Mouse (Mus musculus) lung, embryonic 14.5 days (tissue): ENCODE data around the gene Tmem210. TPM values are rescaled to one million over a fixed set of nuclear protein-coding genes. Genes with fewer than 3 reads are reported as not detected.

Experiments used
- ATAC-seq: fragments of 200-750 bp; cut with Nextera tagmentation; 2 replicates; pipeline ENCODE4 v1.8.0; 2017; ENCODE audit warnings: mild to moderate bottlenecking, moderate TSS enrichment, moderate library complexity; ENCODE audit not compliant: insufficient read depth
- DNase-seq: peaks from one replicate; pipeline ENCODE4 v3.0.0-alpha.2; 2015
- H3K27ac ChIP-seq: fragments of 300-500 bp; sonication (generic); 2 replicates; pipeline ENCODE4 v1.5.1; 2014; ENCODE audit warnings: low read depth, mild to moderate bottlenecking, moderate library complexity
- H3K27me3 ChIP-seq: fragments of 300-500 bp; sonication (generic); 2 replicates; pipeline ENCODE4 v1.6.1; 2014; ENCODE audit warnings: low read length, control low read depth; ENCODE audit not compliant: insufficient read depth
- H3K36me3 ChIP-seq: fragments of 300-500 bp; sonication (generic); 2 replicates; pipeline ENCODE4 v1.6.1; 2014; ENCODE audit warnings: control low read depth; ENCODE audit not compliant: insufficient read depth
- H3K4me1 ChIP-seq: fragments of 300-500 bp; sonication (generic); 2 replicates; pipeline ENCODE4 v1.6.1; 2014; ENCODE audit warnings: antibody characterized with exemption, control low read depth; ENCODE audit not compliant: insufficient read depth
- H3K4me2 ChIP-seq: fragments of 300-500 bp; sonication (generic); 2 replicates; pipeline ENCODE4 v1.6.1; 2014; ENCODE audit warnings: mild to moderate bottlenecking
- H3K4me3 ChIP-seq: fragments of 300-500 bp; sonication (generic); 2 replicates; pipeline ENCODE4 v1.5.1; 2014; ENCODE audit warnings: low read depth, low read length
- H3K9ac ChIP-seq: fragments of 300-500 bp; sonication (generic); 2 replicates; pipeline ENCODE4 v1.6.1; 2014
- H3K9me3 ChIP-seq: fragments of 300-500 bp; sonication (generic); 2 replicates; pipeline ENCODE4 v1.6.1; 2016; ENCODE audit warnings: low read depth, low read length, control low read depth
- CTCF ChIP-seq: IDR thresholded peaks from 2 replicates; pipeline ENCODE4 v1.5.1; 2016; ENCODE audit warnings: antibody characterized with exemption, low read depth
- WGBS: fragments of 180-500 bp; shearing (Covaris S2); extraction: QIAGEN DNeasy Blood & Tissue Kit; methylation state at CpG from one replicate; pipeline ENCODE4 v1.1.7; 2014; 5-methylcytosine and 5-hydroxymethylcytosine counted together
- polyA plus RNA-seq: library from polyadenylated mRNA; unstranded; fragments of >200 nt; fragmentation: Nextera tagmentation; extraction: Ambion mirVana; gene quantifications from 2 replicates; pipeline ENCODE4 v1.2.1, GENCODE M21; 2014

The Tmem210 gene
- polyA plus RNA-seq, 1 experiment from 2014 or later, result not detected

DNA sequence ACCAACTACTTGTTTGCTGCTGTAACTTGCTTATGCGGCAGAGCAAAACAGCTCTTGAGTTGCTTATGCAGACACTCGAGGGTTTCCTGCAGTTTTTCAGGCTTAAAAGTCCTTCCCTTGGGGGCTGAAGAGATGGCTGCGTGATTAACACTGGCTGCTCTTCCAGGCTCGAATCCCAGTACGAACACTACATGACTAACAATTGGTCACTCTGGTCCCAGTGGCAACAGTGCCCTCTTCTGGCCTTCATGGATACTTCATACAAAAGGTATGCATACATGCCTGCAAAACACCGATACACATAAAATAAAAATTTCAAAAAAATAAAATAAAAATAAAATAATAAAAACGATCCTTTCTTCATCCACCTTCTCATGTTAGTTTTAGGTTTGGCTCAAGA, 40.5 kb downstream of the Tmem210 start:
- DNase-seq (peak; percentile 61), ATAC-seq (no peak)
- H3K9ac ChIP-seq, result no peak overlapping the region
- no peak overlapping the region for H3K4me2 ChIP-seq
- no peak overlapping the region for H3K27ac ChIP-seq
- no peaks in the 10 kb centered on the region for H3K9me3 ChIP-seq
- H3K4me3 ChIP-seq, result no peak overlapping the region
- peak; percentile 55 for TF ChIP-seq CTCF
- H3K4me1 ChIP-seq, result peaks cover 8% of the 10 kb centered on the region; the same call in 1 of the 2 replicates
- WGBS, result 38% methylated on average over 7 of the region's 7 CpGs
- H3K27me3 ChIP-seq, result no peaks in the 10 kb centered on the region
- H3K36me3 ChIP-seq, result no peaks in the 10 kb centered on the region; the same call in 1 of the 2 replicates

DNA sequence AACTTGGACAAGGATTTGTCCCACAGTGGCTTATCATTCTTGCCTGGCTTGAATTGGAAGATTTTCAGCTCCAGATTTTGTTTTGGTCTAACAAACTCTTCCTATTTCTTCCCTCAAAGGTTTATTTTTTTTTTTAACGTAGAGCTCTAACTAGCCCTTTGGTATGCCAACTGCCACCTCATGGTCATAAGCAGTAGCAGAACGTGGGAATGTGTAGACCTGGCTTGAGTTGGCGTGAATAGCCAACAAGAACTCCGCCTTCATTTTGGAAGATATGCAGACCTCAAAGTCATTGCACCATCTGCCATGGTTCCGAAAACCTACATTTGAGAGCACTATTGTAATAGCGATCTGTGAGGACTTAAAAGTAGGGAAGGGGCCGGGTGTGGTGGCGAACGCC, 43.5 kb downstream of the Tmem210 start:
- DNase-seq, result peak; percentile 14
- H3K36me3 ChIP-seq, result peaks cover 29% of the 10 kb centered on the region
- no peaks in the 10 kb centered on the region for H3K9me3 ChIP-seq
- peaks cover 12% of the 10 kb centered on the region; the same call in 1 of the 2 replicates for H3K4me1 ChIP-seq
- WGBS, result 51% methylated on average over 9 of the region's 9 CpGs
- H3K4me2 ChIP-seq, result peak overlapping the region; percentile 71
- peak overlapping the region; percentile 96 for H3K9ac ChIP-seq
- 0 out of 2 replicates have a peak, but pooled peaks have one; percentile 8 for TF ChIP-seq CTCF
- H3K4me3 ChIP-seq, result peak overlapping the region; percentile 96
- no peaks in the 10 kb centered on the region for H3K27me3 ChIP-seq
- ATAC-seq, result no peak
- no peak overlapping the region for H3K27ac ChIP-seq

DNA sequence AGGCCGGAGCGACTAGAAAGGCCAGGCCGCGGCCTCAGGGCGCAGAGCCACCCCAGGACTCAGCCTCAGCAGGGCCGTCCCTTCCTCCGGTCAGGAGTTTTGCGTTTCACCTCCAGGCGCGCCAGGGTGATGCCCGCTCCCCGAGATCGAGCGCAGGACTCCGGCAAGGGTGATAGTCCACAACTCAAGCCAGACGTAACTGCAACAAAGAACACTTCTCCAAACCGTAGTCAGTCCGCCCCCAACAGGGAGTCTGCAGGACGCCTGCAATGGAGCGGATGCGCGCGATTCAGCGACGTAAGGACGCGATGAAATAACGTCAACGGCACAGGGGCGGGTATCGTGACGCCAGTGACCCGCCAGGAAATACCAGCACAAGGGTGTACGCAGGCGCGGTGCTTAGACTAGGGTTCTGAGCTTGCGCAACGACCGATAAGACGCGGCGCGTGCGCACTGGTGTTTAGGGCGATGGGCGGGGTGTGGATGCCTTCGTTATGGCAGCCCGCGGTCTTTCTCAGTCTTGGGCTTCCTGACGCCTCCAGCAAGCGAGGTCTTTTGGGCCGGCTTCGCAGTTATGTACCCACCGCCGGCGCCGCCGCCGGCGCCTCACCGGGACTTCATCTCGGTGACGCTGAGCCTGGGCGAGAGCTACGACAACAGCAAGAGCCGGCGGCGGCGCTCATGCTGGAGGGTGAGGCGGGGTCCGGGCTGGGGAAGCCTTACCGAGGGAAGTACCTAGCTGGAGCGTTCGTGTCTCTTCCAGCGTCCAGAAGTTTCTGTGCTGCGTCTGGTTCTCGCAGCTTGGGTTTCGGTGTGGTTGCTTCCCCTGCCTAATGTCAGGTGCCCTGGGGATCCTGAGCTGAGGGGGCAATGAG, 44.6 kb downstream of the Tmem210 start, which contains the start of gene Man1b1:
Man1b1 (plus strand) TSS at position 53 of the 875 bp plus-strand sequence.
- Histone ChIP-seq H3K9ac (peak within 1 kb of the TSS; percentile 96), H3K4me1 (peaks cover 12% of the 10 kb centered on the region; the same call in 1 of the 2 replicates), H3K36me3 (peaks cover 39% of the 10 kb centered on the region), H3K4me3 (peak within 1 kb of the TSS; percentile 96), H3K27me3 (no peaks in the 10 kb centered on the region), H3K27ac (peak within 1 kb of the TSS; percentile 84), H3K9me3 (no peaks in the 10 kb centered on the region), H3K4me2 (peak within 1 kb of the TSS; percentile 96)
- TF ChIP-seq CTCF, result peak; percentile 60
- under 1% methylated on average over 78 of the region's 78 CpGs for WGBS
- DNase-seq (peak; percentile 100), ATAC-seq (peak; percentile 98)

DNA sequence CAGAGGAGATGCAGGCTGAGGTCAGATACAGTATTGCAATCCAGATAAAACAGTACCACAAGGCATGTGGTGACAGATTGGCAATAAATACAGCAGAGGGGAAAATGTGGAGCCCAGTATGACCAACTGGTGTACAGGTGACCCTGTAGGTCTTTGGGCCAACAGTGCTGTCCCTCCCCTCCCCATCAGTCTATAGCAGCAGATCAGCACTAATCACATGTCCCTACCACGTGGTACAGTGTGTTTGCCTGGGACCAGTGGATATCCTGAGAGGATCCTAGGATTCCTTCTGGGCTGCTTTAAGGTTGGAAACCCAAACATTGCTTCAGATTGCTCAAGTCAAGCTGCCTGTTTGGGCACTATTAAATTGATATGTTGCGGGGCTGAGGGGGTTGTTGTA, 45.6 kb downstream of the Tmem210 start:
- WGBS, result 78% methylated on average over 2 of the region's 2 CpGs
- Histone ChIP-seq H3K36me3 (peaks cover 49% of the 10 kb centered on the region), H3K4me3 (peak overlapping the region; percentile 96), H3K4me1 (peaks cover 12% of the 10 kb centered on the region; the same call in 1 of the 2 replicates), H3K9ac (peak overlapping the region; percentile 81), H3K9me3 (no peaks in the 10 kb centered on the region), H3K27me3 (no peaks in the 10 kb centered on the region), H3K4me2 (peak overlapping the region; percentile 96), H3K27ac (no peak overlapping the region)
- no peak for TF ChIP-seq CTCF
- no peak for ATAC-seq
- DNase-seq, result no peak

DNA sequence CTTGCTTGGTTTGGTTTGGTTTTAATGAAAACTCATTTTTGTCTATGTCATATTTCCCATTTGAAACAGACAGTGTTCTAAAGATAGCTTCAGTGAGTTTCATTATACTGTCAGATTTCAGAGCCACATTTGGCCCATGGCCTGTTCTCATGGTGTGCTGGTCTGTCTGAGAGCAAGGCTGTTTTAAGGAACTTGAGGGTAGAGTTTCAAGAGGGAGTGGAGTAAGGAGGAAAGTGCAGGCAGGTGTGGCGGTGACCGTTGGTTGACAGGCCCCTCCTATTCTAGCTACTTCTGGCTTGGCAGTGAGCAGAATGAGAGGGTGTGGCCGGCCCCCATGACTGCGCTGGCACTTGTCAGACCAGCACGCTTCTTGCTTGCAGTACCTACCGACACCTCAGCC, 50.4 kb downstream of the Tmem210 start:
- Histone ChIP-seq H3K4me1 (peaks cover 5% of the 10 kb centered on the region; the same call in 1 of the 2 replicates), H3K9ac (no peak overlapping the region), H3K9me3 (no peaks in the 10 kb centered on the region), H3K4me3 (no peak overlapping the region), H3K27me3 (no peaks in the 10 kb centered on the region), H3K4me2 (no peak overlapping the region), H3K27ac (no peak overlapping the region), H3K36me3 (peaks cover 86% of the 10 kb centered on the region)
- DNase-seq (no peak), ATAC-seq (no peak)
- no peak for TF ChIP-seq CTCF
- WGBS, result 94% methylated on average over 6 of the region's 6 CpGs

Other genes with a start within 250 kb of the Tmem210 start
- 59.9 and 67.8 TPM in 2 replicates for gene Nsmf, start 233.8 kb upstream of the Tmem210 start, polyA plus RNA-seq
- not detected in 2 replicates for gene Entpd8, start 207.8 kb upstream of the Tmem210 start, polyA plus RNA-seq
- 0.41 and 0.68 TPM in 2 replicates for gene Noxa1, start 193.0 kb upstream of the Tmem210 start, polyA plus RNA-seq
- gene Nrarp, start 107.4 kb upstream of the Tmem210 start, polyA plus RNA-seq, result 13.7 and 14.9 TPM in 2 replicates
- 7.5 and 8.2 TPM in 2 replicates for gene Tor4a, start 91.3 kb upstream of the Tmem210 start, polyA plus RNA-seq
- gene Nelfb, start 76.7 kb upstream of the Tmem210 start, polyA plus RNA-seq, result 96.6 and 108 TPM in 2 replicates
- gene Stpg3, start 73.5 kb upstream of the Tmem210 start, polyA plus RNA-seq, result not detected in 2 replicates
- gene Fam166a, start 69.4 kb upstream of the Tmem210 start, polyA plus RNA-seq, result 0.47 TPM in 1 of 2 replicates, not detected in the other
- 593 and 610 TPM in 2 replicates for gene Tubb4b, start 63.4 kb upstream of the Tmem210 start, polyA plus RNA-seq
- gene Slc34a3, start 53.8 kb upstream of the Tmem210 start, polyA plus RNA-seq, result not detected in 2 replicates
- gene Rnf224, start 51.4 kb upstream of the Tmem210 start, polyA plus RNA-seq, result not detected in 2 replicates
- 7.7 and 9.9 TPM in 2 replicates for gene Rnf208, start 45.9 kb upstream of the Tmem210 start, polyA plus RNA-seq
- gene Cysrt1, start 45.7 kb upstream of the Tmem210 start, polyA plus RNA-seq, result not detected in 2 replicates
- 3.5 and 3.6 TPM in 2 replicates for gene AL732309.1, start 41.3 kb upstream of the Tmem210 start, polyA plus RNA-seq
- gene Tmem203, start 32.7 kb upstream of the Tmem210 start, polyA plus RNA-seq, result 14.5 and 16.4 TPM in 2 replicates
- gene Tprn, start 25.5 kb upstream of the Tmem210 start, polyA plus RNA-seq, result 4.7 and 5.0 TPM in 2 replicates
- 217 and 229 TPM in 2 replicates for gene Ssna1, start 15.7 kb upstream of the Tmem210 start, polyA plus RNA-seq
- 109 and 119 TPM in 2 replicates for gene Anapc2, start 15.7 kb upstream of the Tmem210 start, polyA plus RNA-seq
- gene Lrrc26, start 1.8 kb downstream of the Tmem210 start, polyA plus RNA-seq, result 0.46 and 0.89 TPM in 2 replicates
- 0.78 and 0.84 TPM in 2 replicates for gene Grin1, start 31.0 kb downstream of the Tmem210 start, polyA plus RNA-seq
- gene Man1b1, start 44.2 kb downstream of the Tmem210 start, polyA plus RNA-seq, result 70.9 and 76.4 TPM in 2 replicates
- 13.9 and 16.6 TPM in 2 replicates for gene Dpp7, start 68.2 kb downstream of the Tmem210 start, polyA plus RNA-seq
- 17.4 and 20.1 TPM in 2 replicates for gene Uap1l1, start 77.5 kb downstream of the Tmem210 start, polyA plus RNA-seq
- 42.0 and 45.5 TPM in 2 replicates for gene Sapcd2, start 84.2 kb downstream of the Tmem210 start, polyA plus RNA-seq
- gene Entpd2, start 107.7 kb downstream of the Tmem210 start, polyA plus RNA-seq, result 0.92 and 1.2 TPM in 2 replicates
- gene Npdc1, start 111.2 kb downstream of the Tmem210 start, polyA plus RNA-seq, result 19.5 and 20.5 TPM in 2 replicates
- not detected in 2 replicates for gene Fut7, start 135.1 kb downstream of the Tmem210 start, polyA plus RNA-seq
- 3.9 and 4.6 TPM in 2 replicates for gene Abca2, start 140.6 kb downstream of the Tmem210 start, polyA plus RNA-seq
- gene Clic3, start 168.7 kb downstream of the Tmem210 start, polyA plus RNA-seq, result 20.0 and 30.2 TPM in 2 replicates
- gene Paxx, start 172.9 kb downstream of the Tmem210 start, polyA plus RNA-seq, result 15.8 and 23.5 TPM in 2 replicates
- 3.3 and 3.4 TPM in 2 replicates for gene Ptgds, start 181.9 kb downstream of the Tmem210 start, polyA plus RNA-seq
- gene Lcn12, start 205.8 kb downstream of the Tmem210 start, polyA plus RNA-seq, result not detected in 2 replicates
- gene Fbxw5, start 212.6 kb downstream of the Tmem210 start, polyA plus RNA-seq, result 75.8 and 77.7 TPM in 2 replicates
- gene C8g, start 213.6 kb downstream of the Tmem210 start, polyA plus RNA-seq, result 3.9 and 5.5 TPM in 2 replicates